Mouse (Mus musculus) hindbrain, postnatal 0 days (tissue): ENCODE results near the gene Ascc3. TPM values are rescaled to one million over a fixed set of nuclear protein-coding genes. Genes with fewer than 3 reads are reported as not detected.

Experiments used
- ATAC-seq: fragments of 200-750 bp; cut with Nextera tagmentation; 2 replicates; pipeline ENCODE4 v1.8.0; 2017; ENCODE audit warnings: mild to moderate bottlenecking, moderate TSS enrichment, moderate library complexity
- DNase-seq: peaks from one replicate; pipeline ENCODE4 v3.0.0-alpha.2; 2015; ENCODE audit warnings: low spot score
- H3K27ac ChIP-seq: fragments of 300-500 bp; sonication (generic); 2 replicates; pipeline ENCODE4 v1.5.1; 2014; ENCODE audit warnings: mild to moderate bottlenecking
- H3K27me3 ChIP-seq: fragments of 300-500 bp; sonication (generic); 2 replicates; pipeline ENCODE4 v1.6.1; 2014; ENCODE audit warnings: low read length, mixed read lengths; ENCODE audit not compliant: insufficient read depth
- H3K36me3 ChIP-seq: fragments of 300-500 bp; sonication (generic); 2 replicates; pipeline ENCODE4 v1.6.1; 2014; ENCODE audit warnings: low read length, mixed read lengths; ENCODE audit not compliant: insufficient read depth
- H3K4me1 ChIP-seq: fragments of 300-500 bp; sonication (generic); 2 replicates; pipeline ENCODE4 v1.6.1; 2014; ENCODE audit warnings: antibody characterized with exemption, low read length, mixed read lengths; ENCODE audit not compliant: insufficient read depth
- H3K4me2 ChIP-seq: fragments of 300-500 bp; sonication (generic); 2 replicates; pipeline ENCODE4 v1.6.1; 2014; ENCODE audit warnings: low read depth, mild to moderate bottlenecking, low read length, moderate library complexity, mixed read lengths
- H3K4me3 ChIP-seq: fragments of 300-500 bp; sonication (generic); 2 replicates; pipeline ENCODE4 v1.5.1; 2014; ENCODE audit warnings: low read length
- H3K9ac ChIP-seq: fragments of 300-500 bp; sonication (generic); replicated peaks from 2 replicates; pipeline ENCODE4 v1.6.1; 2014; ENCODE audit warnings: mild to moderate bottlenecking, low read length, moderate library complexity, mixed read lengths
- H3K9me3 ChIP-seq: fragments of 300-500 bp; sonication (generic); 2 replicates; pipeline ENCODE4 v1.6.1; 2016; ENCODE audit warnings: low read length, mixed read lengths
- CTCF ChIP-seq: IDR thresholded peaks from 2 replicates; pipeline ENCODE4 v1.5.1; 2016; ENCODE audit warnings: antibody characterized with exemption, control low read depth, low read depth
- WGBS: fragments of 180-500 bp; shearing (Covaris S2); extraction: QIAGEN DNeasy Blood & Tissue Kit; methylation state at CpG from one replicate; pipeline ENCODE4 v1.1.7; 2014; 5-methylcytosine and 5-hydroxymethylcytosine counted together
- polyA plus RNA-seq: library from polyadenylated mRNA; unstranded; fragments of >200 nt; fragmentation: Nextera tagmentation; extraction: Ambion mirVana; gene quantifications from 2 replicates; pipeline ENCODE4 v1.2.1, GENCODE M21; 2015
- total RNA-seq: library from RNA; depleted of rRNA; stranded (reverse); fragments of >200 nt; gene quantifications from 2 replicates; pipeline ENCODE4 v1.2.3, GENCODE M21; 2014

Ascc3 gene
- total and polyA plus RNA-seq, 2 experiments from 2014 or later = 14.3 to 20.6 TPM

DNA sequence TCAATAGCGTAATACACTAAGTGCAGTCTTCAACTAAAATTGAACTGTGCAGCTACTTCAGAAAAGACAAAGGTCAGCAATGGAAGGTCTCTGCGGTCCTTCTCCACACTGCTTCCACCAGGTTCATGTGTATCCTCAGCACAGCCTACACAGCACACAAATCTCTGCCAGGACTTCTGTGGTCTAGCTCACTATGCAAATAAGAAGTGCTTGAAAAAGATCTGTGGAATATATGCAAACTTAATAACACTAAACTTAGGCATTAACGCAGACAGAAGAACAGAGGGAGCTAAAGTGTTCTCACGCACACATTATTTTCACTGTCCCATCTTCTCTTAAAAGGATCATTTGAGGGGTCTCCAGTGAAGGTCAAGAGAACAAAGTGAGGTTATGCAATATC is 275.7 kb downstream of the Ascc3 start:
- Histone ChIP-seq H3K9ac (no peak overlapping the region), H3K27me3 (no peaks in the 10 kb centered on the region), H3K4me3 (no peak overlapping the region), H3K27ac (no peak overlapping the region), H3K36me3 (no peaks in the 10 kb centered on the region), H3K9me3 (no peaks in the 10 kb centered on the region), H3K4me2 (no peak overlapping the region), H3K4me1 (no peaks in the 10 kb centered on the region)
- ATAC-seq (no peak), DNase-seq (no peak)
- 87% methylated on average over 4 of the region's 4 CpGs for whole genome bisulfite sequencing
- TF ChIP-seq CTCF = no peak

DNA sequence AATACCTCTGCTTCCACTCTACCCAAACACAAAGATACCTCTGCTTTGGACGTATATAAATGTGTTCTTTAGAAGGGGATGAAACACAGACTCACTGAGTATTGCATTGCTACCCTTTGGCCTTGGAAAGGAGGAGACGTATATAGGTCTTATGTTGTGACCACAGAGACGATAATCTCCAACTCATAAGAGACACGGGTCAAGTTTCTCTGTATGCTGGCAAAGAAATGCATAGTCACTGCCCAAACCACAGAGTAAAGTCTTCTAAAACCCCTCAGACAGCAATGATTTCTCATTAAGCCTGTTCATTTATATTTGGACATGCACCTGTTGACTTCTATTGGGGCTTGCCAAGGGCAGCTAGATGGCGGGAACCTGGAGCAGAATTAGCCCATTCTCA is 284.5 kb downstream of the Ascc3 start:
- no peak for TF ChIP-seq CTCF
- ATAC-seq (no peak), DNase-seq (no peak)
- 87% methylated on average over 5 of the region's 5 CpGs for WGBS
- H3K27ac ChIP-seq = no peak overlapping the region
- H3K9me3 ChIP-seq = no peaks in the 10 kb centered on the region
- H3K36me3 ChIP-seq = no peaks in the 10 kb centered on the region
- H3K4me2 ChIP-seq = no peak overlapping the region
- no peaks in the 10 kb centered on the region for H3K27me3 ChIP-seq
- H3K4me1 ChIP-seq = no peaks in the 10 kb centered on the region
- no peak overlapping the region for H3K4me3 ChIP-seq
- H3K9ac ChIP-seq = no peak overlapping the region

DNA sequence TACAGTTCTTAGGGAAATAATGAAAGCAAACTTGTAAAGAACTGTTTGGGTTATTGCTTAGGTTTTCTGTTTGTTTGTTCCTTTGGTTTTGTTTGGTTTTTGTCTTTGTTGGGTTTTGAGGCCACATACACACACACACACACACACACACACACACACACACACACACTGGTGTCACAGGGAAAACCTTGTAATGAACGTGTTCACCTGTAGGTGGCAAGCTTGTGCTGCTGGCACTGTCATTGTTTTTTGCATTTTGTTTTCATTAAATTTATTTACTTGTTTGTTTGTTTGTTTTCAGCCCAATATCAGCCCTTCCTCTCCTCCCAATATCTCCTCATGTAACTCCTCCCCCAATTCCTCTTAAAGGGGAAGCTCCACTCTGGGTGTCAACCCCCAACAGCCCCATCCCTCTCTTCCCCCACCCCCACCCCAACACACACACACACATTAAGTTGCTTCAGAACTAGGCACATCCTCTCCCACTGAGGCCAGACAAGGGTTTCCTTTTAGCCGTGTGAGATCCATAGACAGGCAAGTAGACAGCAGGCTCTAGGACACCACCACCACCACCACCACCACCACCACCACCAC is 289.1 kb downstream of the Ascc3 start:
- Histone ChIP-seq H3K27me3 (no peaks in the 10 kb centered on the region), H3K36me3 (no peaks in the 10 kb centered on the region), H3K4me3 (no peak overlapping the region), H3K27ac (no peak overlapping the region), H3K9me3 (no peaks in the 10 kb centered on the region), H3K9ac (no peak overlapping the region), H3K4me1 (no peaks in the 10 kb centered on the region), H3K4me2 (no peak overlapping the region)
- whole genome bisulfite sequencing = 16% methylated on average over 2 of the region's 2 CpGs
- DNase-seq (no peak), ATAC-seq (0 out of 2 replicates have a peak, but pooled peaks have one; percentile 38)
- TF ChIP-seq CTCF = peak; percentile 68

DNA sequence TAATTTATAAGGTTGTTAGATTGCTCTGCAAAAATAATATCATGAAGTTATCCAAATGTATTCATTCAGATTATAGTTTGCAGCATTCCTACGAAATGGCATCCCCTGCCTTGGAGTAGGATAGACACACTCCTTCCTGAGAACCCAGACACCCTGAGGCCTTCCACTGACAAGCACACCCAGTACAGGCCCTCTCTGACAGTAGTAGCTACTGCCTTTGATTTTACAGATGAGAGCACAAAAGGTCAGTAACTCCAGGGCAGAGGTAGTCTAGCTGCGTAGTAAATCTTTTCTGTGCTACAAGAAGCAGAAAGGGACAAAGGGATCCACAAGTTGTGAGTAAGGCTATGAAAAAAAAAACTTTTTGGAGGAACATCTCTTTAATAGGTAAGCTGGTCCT is 289.9 kb downstream of the Ascc3 start:
- no peak overlapping the region for H3K4me2 ChIP-seq
- H3K36me3 ChIP-seq = no peaks in the 10 kb centered on the region
- whole genome bisulfite sequencing = 92% methylated on average over 2 of the region's 2 CpGs
- ATAC-seq (no peak), DNase-seq (no peak)
- H3K9me3 ChIP-seq = no peaks in the 10 kb centered on the region
- H3K9ac ChIP-seq = no peak overlapping the region
- no peak overlapping the region for H3K4me3 ChIP-seq
- no peaks in the 10 kb centered on the region for H3K4me1 ChIP-seq
- H3K27me3 ChIP-seq = no peaks in the 10 kb centered on the region
- no peak for TF ChIP-seq CTCF
- H3K27ac ChIP-seq = no peak overlapping the region

DNA sequence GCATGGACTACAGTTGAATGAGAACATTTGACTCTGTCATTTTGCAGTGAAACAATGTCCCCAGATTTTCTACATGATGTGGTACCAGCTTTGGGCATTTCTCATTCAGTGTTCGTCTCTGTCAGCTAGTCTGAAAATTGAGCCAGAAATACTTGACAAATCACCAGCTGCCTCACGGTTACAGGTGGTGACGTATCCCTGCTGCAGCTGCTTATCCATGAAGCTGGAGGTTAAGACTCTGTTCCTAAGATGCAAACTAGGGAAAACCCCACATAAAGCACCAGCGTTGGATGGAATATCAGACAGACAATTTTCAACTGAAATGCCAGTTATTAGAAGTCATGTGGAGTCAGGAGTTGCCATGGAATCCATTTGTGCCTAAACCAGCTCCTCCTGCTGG is 293.8 kb downstream of the Ascc3 start:
- Histone ChIP-seq H3K9ac (no peak overlapping the region), H3K4me3 (no peak overlapping the region), H3K36me3 (no peaks in the 10 kb centered on the region), H3K4me1 (no peaks in the 10 kb centered on the region), H3K9me3 (no peaks in the 10 kb centered on the region), H3K27me3 (peaks cover 23% of the 10 kb centered on the region), H3K4me2 (no peak overlapping the region), H3K27ac (no peak overlapping the region)
- 0 out of 2 replicates have a peak, but pooled peaks have one; percentile 8 for TF ChIP-seq CTCF
- 41% methylated on average over 4 of the region's 4 CpGs for WGBS
- no peak for DNase-seq
- ATAC-seq = no peak

DNA sequence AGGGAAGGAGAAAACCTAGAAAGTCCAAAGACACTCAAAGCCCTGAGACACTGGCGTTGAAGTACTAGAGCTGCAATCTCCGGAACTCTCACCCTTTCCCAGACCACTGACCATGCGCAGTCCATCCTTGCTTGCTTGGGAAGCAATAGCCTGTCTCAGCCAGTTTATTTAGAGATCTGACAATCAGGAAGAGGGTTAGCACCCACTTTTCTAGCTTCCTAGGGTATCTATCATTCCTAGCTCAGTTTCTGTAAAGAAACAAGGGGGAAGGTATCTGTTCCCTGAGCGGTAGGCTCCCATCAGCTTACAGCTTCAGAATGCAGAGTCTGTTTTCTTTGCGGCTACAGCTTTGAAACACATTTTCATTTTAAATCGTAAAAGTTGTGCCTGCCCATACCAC is 298.2 kb downstream of the Ascc3 start:
- Histone ChIP-seq H3K9ac (no peak overlapping the region), H3K4me3 (no peak overlapping the region), H3K36me3 (no peaks in the 10 kb centered on the region), H3K9me3 (no peaks in the 10 kb centered on the region), H3K27me3 (peaks cover 65% of the 10 kb centered on the region), H3K4me1 (peaks cover 3% of the 10 kb centered on the region; the same call in 1 of the 2 replicates), H3K4me2 (no peak overlapping the region), H3K27ac (no peak overlapping the region)
- WGBS = 10% methylated on average over 6 of the region's 6 CpGs
- no peak for ATAC-seq
- DNase-seq = no peak
- TF ChIP-seq CTCF = no peak

DNA sequence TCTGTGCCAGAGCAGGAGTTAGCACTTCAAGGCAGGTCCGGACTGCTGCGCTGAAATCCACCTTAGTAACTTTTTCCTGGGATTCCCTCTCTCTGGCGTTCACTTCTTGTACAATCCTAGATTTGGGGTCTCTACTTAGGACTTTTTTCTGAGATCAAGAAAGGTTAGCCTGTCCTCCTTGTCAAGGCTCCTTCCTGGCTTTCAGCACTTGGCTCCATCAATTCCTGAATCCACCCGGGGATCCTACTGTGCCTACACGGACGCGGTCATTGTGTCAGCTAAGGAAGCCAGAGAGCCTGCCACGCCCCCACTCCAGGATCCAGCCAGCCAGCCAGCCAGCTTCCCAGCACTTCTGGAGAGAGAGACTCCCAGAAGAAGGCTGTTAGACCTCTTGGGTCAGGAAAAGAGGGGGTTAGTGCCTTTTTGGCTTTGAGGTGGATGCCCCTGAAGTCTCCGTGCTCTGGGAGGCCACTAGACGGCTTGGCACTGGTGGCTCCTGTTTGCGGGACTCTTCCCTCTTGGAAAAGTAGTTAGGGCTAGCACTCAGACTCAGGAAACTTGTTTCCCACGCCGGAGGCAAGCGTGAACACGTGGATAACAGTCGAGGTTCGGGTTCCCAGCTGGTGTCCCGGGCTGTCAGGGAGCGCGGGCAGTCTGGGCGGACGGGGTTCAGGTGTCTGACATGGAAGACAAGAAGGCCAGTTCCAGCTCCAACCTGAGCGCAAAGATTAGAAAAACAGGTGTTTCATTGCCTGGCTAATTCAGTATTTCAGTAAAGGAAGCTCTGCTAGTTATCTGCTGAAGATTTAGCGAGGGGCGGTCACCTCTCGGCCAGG is 299.6 kb downstream of the Ascc3 start:
- H3K36me3 ChIP-seq = no peaks in the 10 kb centered on the region
- H3K9ac ChIP-seq = no peak overlapping the region
- peaks cover 3% of the 10 kb centered on the region; the same call in 1 of the 2 replicates for H3K4me1 ChIP-seq
- no peak overlapping the region for H3K27ac ChIP-seq
- no peak for DNase-seq
- no peak overlapping the region for H3K4me3 ChIP-seq
- no peak for ATAC-seq
- no peak for TF ChIP-seq CTCF
- H3K4me2 ChIP-seq = no peak overlapping the region
- H3K9me3 ChIP-seq = no peaks in the 10 kb centered on the region
- peaks cover 80% of the 10 kb centered on the region for H3K27me3 ChIP-seq
- under 1% methylated on average over 26 of the region's 26 CpGs for WGBS
